Mouse (Mus musculus) thymus, adult 2 months (tissue): ENCODE measurements around the gene Spi1. TPM values are rescaled to one million over a fixed set of nuclear protein-coding genes. Genes with fewer than 3 reads are reported as not detected.
A peak's percentile ranks its signal among the peaks of the same experiment; 100 is the strongest.

ENCODE experiments used
- DNase-seq: peaks from one replicate; pipeline ENCODE4 v3.0.0; 2021
- H3K27ac ChIP-seq: fragments of 200-500 bp; 2 replicates; pipeline ENCODE4 v1.5.1; 2012; ENCODE audit warnings: low read length, control low read depth; ENCODE audit not compliant: control insufficient read depth, insufficient read depth
- H3K27me3 ChIP-seq: fragments of 200-500 bp; 2 replicates; pipeline ENCODE4 v1.6.1; 2012; ENCODE audit warnings: mild to moderate bottlenecking, low read length, moderate library complexity, mixed read lengths; ENCODE audit not compliant: control insufficient read depth, insufficient read depth
- H3K36me3 ChIP-seq: fragments of 200-500 bp; 2 replicates; pipeline ENCODE4 v1.6.1; 2012; ENCODE audit warnings: mild to moderate bottlenecking, low read length, moderate library complexity; ENCODE audit not compliant: control insufficient read depth, insufficient read depth
- H3K4me1 ChIP-seq: fragments of 200-500 bp; replicated peaks from 2 replicates; pipeline ENCODE4 v1.6.1; 2012; ENCODE audit warnings: low read length; ENCODE audit not compliant: control insufficient read depth, insufficient read depth
- H3K4me3 ChIP-seq: fragments of 200-500 bp; 2 replicates; pipeline ENCODE4 v1.5.1; 2012; ENCODE audit warnings: mild to moderate bottlenecking, low read length, control low read depth, moderate library complexity; ENCODE audit not compliant: control insufficient read depth, insufficient read depth
- CTCF ChIP-seq: fragments of 200-500 bp; IDR thresholded peaks from 2 replicates; pipeline ENCODE4 v1.5.1; 2012; ENCODE audit warnings: mild to moderate bottlenecking, control low read depth, low read length, moderate library complexity, borderline replicate concordance; ENCODE audit not compliant: control insufficient read depth, poor library complexity, insufficient read depth; ENCODE audit errors: extremely low read depth
- POLR2A ChIP-seq: fragments of 200-500 bp; IDR thresholded peaks from 2 replicates; pipeline ENCODE4 v1.6.1; 2012; ENCODE audit warnings: mild to moderate bottlenecking, low read length, control low read depth, moderate library complexity; ENCODE audit not compliant: control insufficient read depth, poor library complexity, insufficient read depth; ENCODE audit errors: extremely low read depth
- WGBS: fragments of 180-500 bp; shearing (Covaris S2); methylation state at CpG from one replicate; pipeline ENCODE4 v1.1.7; 2018; 5-methylcytosine and 5-hydroxymethylcytosine counted together
- polyA plus RNA-seq: library from polyadenylated mRNA; depleted of rRNA; stranded (reverse); fragments of >200 nt; gene quantifications from 2 replicates; pipeline ENCODE4 v1.2.3, GENCODE M21; 2012

Spi1 gene
- polyA plus RNA-seq, 1 experiment, result 55.7 TPM

DNA sequence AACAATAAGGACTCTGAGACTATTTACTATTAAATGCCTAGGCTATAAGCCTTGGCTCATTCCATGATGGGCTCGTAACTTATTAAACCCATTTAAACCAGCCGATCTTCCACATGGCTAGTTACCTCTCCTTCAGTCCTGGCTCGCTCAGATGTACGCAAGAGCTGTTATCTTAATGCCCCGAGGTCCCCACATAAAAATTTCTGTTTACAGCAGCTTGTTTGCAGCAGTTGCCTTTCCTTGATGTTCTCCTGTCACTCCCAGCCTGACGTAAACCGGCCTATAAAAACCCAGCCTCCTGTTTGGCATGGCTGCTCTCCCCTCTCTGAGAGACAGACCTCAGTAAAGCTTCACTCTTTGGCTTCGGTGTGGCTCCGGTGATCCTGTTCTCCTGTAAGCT lies 34.8 kb upstream of the Spi1 start:
- H3K4me3 ChIP-seq, result no peak overlapping the region
- 92% methylated on average over 9 of the region's 9 CpGs for WGBS
- no peak overlapping the region for H3K27ac ChIP-seq
- no peak for TF ChIP-seq POLR2A
- no peak for TF ChIP-seq CTCF
- H3K4me1 ChIP-seq, result peaks cover 14% of the 10 kb centered on the region
- H3K27me3 ChIP-seq, result no peaks in the 10 kb centered on the region
- no peaks in the 10 kb centered on the region for H3K36me3 ChIP-seq
- no peak for DNase-seq

GRCm38 (mm10) chr2:91051917-91052316 lies 30.3 kb upstream of the Spi1 start:
- Histone ChIP-seq H3K27me3 (no peaks in the 10 kb centered on the region), H3K36me3 (peaks cover 13% of the 10 kb centered on the region), H3K27ac (no peak overlapping the region), H3K4me3 (no peak overlapping the region), H3K4me1 (peaks cover 6% of the 10 kb centered on the region)
- WGBS, result 52% methylated on average over 3 of the region's 3 CpGs
- DNase-seq, result no peak
- TF ChIP-seq POLR2A (no peak), CTCF (no peak)

DNA sequence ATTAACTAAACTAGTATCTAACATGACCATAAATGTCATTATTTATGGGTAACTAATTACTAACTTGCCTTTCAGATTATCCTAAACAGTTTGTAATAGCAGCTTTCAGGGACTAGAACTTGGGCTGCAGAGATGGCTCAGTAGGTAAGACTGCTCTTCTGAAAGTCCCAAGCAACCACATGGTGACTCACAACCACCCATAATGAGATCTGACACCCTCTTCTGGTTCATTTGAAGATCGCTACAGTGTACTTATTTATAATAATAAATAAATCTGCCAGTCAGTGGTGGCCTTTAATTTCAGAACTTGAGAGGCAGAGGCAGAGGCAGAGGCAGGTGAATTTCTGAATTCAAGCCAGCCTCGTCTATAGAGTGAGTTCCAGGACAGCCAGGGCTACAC lies 29.4 kb upstream of the Spi1 start:
- TF ChIP-seq POLR2A, result no peak
- TF ChIP-seq CTCF, result no peak
- no peak for DNase-seq
- H3K4me1 ChIP-seq, result peaks cover 6% of the 10 kb centered on the region
- H3K27ac ChIP-seq, result no peak overlapping the region
- H3K36me3 ChIP-seq, result peaks cover 21% of the 10 kb centered on the region
- no peaks in the 10 kb centered on the region for H3K27me3 ChIP-seq
- 43% methylated on average over 2 of the region's 2 CpGs for WGBS
- H3K4me3 ChIP-seq, result no peak overlapping the region

GRCm38 (mm10) chr2:91053181-91053933 lies 28.8 kb upstream of the Spi1 start:
- WGBS, result 0% methylated on average over 6 of the region's 6 CpGs
- peak overlapping the region; percentile 54; the same call in 1 of the 2 replicates for H3K27ac ChIP-seq

DNA sequence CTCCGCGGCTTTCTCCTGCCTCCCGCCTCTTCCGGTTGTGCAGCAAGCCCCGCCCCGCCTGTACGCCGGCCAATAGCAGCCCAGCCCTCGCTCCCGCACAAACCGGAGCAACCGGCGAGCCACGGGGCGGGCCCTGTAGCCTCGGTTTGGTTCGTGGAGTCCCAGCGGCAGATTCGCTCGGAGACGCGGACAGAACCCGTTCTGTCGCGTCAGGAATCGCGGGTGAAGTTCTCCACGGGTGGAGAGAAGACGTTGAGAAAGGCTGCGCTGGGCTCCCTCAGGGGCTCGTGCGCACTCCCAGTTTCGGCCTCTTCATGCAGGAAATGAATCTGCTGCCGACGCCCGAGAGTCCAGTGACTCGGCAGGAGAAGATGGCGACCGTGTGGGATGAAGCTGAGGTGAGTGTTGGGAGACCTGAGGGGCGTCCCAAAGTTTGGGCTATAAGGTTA lies 28.2 kb upstream of the Spi1 start, which contains the start of gene Psmc3:
Gene Psmc3 (plus strand): TSS at position 76 of the 449 bp plus-strand sequence.
- H3K4me3 ChIP-seq, result peak within 1 kb of the TSS; percentile 60

More at GRCm38 (mm10) chr2:91053181-91053933, 28.8 kb upstream of the Spi1 start:
- Histone ChIP-seq H3K4me3 (peak overlapping the region; percentile 60), H3K27me3 (no peaks in the 10 kb centered on the region), H3K4me1 (peaks cover 6% of the 10 kb centered on the region), H3K36me3 (peaks cover 25% of the 10 kb centered on the region)
- DNase-seq, result no peak
- TF ChIP-seq POLR2A (no peak), CTCF (no peak)

DNA sequence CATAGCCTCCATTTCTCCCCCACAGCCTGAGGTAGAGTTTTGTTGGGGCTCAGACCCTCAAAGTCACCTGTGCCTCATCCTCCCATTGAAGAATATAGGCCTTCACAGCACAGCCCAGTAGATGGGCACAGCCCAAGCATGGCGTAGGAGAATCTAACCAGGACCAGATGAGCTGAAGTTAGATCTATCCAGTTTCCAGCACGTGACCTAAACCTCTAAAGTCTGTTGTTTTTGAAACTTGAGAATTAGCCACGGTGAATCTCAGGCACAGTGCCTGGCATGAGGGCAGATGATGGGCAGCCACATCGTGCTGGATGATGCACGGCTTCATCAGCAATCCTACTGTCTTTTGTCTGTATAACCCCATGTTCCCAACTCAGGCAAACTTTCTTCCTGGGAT lies 23.8 kb upstream of the Spi1 start:
- Histone ChIP-seq H3K36me3 (peaks cover 57% of the 10 kb centered on the region), H3K4me3 (no peak overlapping the region), H3K27ac (no peak overlapping the region), H3K27me3 (no peaks in the 10 kb centered on the region), H3K4me1 (peaks cover 6% of the 10 kb centered on the region)
- 93% methylated on average over 5 of the region's 5 CpGs for WGBS
- TF ChIP-seq CTCF, result no peak
- no peak for TF ChIP-seq POLR2A
- DNase-seq, result no peak

More for the DNA sequence above, 28.2 kb upstream of the Spi1 start, which contains the start of gene Psmc3:
- peak within 1 kb of the TSS; percentile 54; the same call in 1 of the 2 replicates for H3K27ac ChIP-seq
- H3K36me3 ChIP-seq, result peaks cover 31% of the 10 kb centered on the region
- peaks cover 6% of the 10 kb centered on the region for H3K4me1 ChIP-seq
- peak; percentile 97 for DNase-seq
- no peaks in the 10 kb centered on the region for H3K27me3 ChIP-seq
- under 1% methylated on average over 40 of the region's 40 CpGs for WGBS
- TF ChIP-seq CTCF, result 0 out of 2 replicates have a peak, but pooled peaks have one; percentile 32
- peak; percentile 91; the same call in 1 of the 2 replicates for TF ChIP-seq POLR2A
